ENCODE assay signal across 22 mouse cellular contexts in the genomic region with DNA sequence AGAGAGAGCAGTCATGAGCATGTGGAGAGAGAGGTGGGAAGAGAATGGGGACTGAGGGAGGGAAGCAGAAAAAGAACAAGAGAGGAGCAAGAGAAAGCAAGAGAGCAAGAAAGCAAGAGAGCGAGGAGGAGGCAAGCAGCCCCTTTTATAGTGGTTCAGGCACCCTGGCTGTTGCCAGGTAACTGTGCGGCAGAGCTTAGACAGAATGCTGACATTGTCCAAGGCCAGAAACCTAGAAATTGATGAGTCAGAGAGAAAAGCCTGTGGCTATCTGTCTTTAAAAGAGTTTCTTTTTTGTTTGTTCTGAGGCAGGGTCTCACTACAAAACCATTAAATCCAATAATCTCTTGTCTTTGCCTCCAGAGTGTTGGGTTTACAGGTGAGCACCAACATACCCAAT.
"Had no signal": no experiment of that assay in that cellular context is flagged by ENCODE, and none has a peak within 500 bp of the region (broad histone marks: within the 10 kb centered on the region; RNA-seq: fewer than 3 reads in every experiment).

No protein-coding gene starts in this region.

- DNase-seq: kidney, adult 9 months; kidney, postnatal 14 days; kidney, postnatal 4 days; left cerebral cortex, postnatal 4 days; liver, postnatal 0 days; lung, embryonic 14.5 days; lung, postnatal 10 days; lung, postnatal 36 days; retina, postnatal 1 day; right cerebral cortex, postnatal 25 days; spleen, adult 18-20 months; thymus, postnatal 36 days had no signal

- H3K27ac ChIP-seq: limb, embryonic 12.5 days; limb, embryonic 15.5 days; liver, embryonic 14.5 days; midbrain, embryonic 10.5 days; neural tube, embryonic 12.5 days; neural tube, embryonic 15.5 days; stomach, embryonic 15.5 days had no signal

- H3K9me3 ChIP-seq: limb, embryonic 15.5 days; megakaryocyte, embryonic 14.5 days; midbrain, embryonic 10.5 days; neural tube, embryonic 12.5 days; neural tube, embryonic 15.5 days; stomach, embryonic 15.5 days had no signal

- H3K4me2 ChIP-seq: limb, embryonic 12.5 days; limb, embryonic 15.5 days; liver, embryonic 11.5 days; lung, embryonic 14.5 days; neural tube, embryonic 12.5 days; neural tube, embryonic 15.5 days; stomach, embryonic 15.5 days had no signal

- H3K4me3 ChIP-seq: limb, embryonic 12.5 days; limb, embryonic 15.5 days; megakaryocyte, embryonic 14.5 days; midbrain, embryonic 10.5 days; neural tube, embryonic 12.5 days; neural tube, embryonic 15.5 days; stomach, embryonic 15.5 days had no signal

- ATAC-seq: liver, postnatal 0 days; midbrain, embryonic 16.5 days had no signal

- H3K4me1 ChIP-seq: limb, embryonic 12.5 days; limb, embryonic 15.5 days; megakaryocyte, embryonic 14.5 days; midbrain, embryonic 10.5 days; neural tube, embryonic 12.5 days; neural tube, embryonic 15.5 days; stomach, embryonic 15.5 days had no signal

- H3K9ac ChIP-seq: limb, embryonic 12.5 days; limb, embryonic 15.5 days; liver, embryonic 14.5 days; liver, postnatal 0 days; lung, embryonic 14.5 days; neural tube, embryonic 12.5 days; neural tube, embryonic 15.5 days; stomach, embryonic 15.5 days had no signal

- H3K36me3 ChIP-seq: limb, embryonic 12.5 days; limb, embryonic 15.5 days; midbrain, embryonic 10.5 days; neural tube, embryonic 12.5 days; neural tube, embryonic 15.5 days; stomach, embryonic 15.5 days had no signal

- H3K27me3 ChIP-seq: limb, embryonic 12.5 days; limb, embryonic 15.5 days; megakaryocyte, embryonic 14.5 days; neural tube, embryonic 12.5 days; neural tube, embryonic 15.5 days; stomach, embryonic 15.5 days had no signal
